Mouse (Mus musculus) liver, postnatal 0 days (tissue): ENCODE data around the gene Hoxa5. TPM values are rescaled to one million over a fixed set of nuclear protein-coding genes. Genes with fewer than 3 reads are reported as not detected.
A peak's percentile ranks its signal among the peaks of the same experiment; 100 is the strongest.

Experiments
- ATAC-seq: fragments of 200-750 bp; cut with Nextera tagmentation; 2 replicates; pipeline ENCODE4 v1.8.0; 2017; ENCODE audit warnings: mild to moderate bottlenecking, moderate library complexity
- DNase-seq: peaks from one replicate; pipeline ENCODE4 v3.0.0-alpha.2; 2016
- H3K27ac ChIP-seq: fragments of 300-500 bp; sonication (generic); 2 replicates; pipeline ENCODE4 v1.5.1; 2014; ENCODE audit warnings: antibody characterized with exemption, moderate library complexity, mild to moderate bottlenecking, low read depth
- H3K27me3 ChIP-seq: fragments of 300-500 bp; sonication (generic); 2 replicates; pipeline ENCODE4 v1.6.1; 2014; ENCODE audit warnings: low read length, control low read depth, mixed read lengths; ENCODE audit not compliant: insufficient read depth
- H3K36me3 ChIP-seq: fragments of 300-500 bp; sonication (generic); replicated peaks from 2 replicates; pipeline ENCODE4 v1.6.1; 2014; ENCODE audit warnings: mild to moderate bottlenecking, control low read depth, low read length, moderate library complexity, mixed read lengths; ENCODE audit not compliant: insufficient read depth
- H3K4me1 ChIP-seq: fragments of 300-500 bp; sonication (generic); 2 replicates; pipeline ENCODE4 v1.6.1; 2014; ENCODE audit warnings: antibody characterized with exemption, mild to moderate bottlenecking, control low read depth; ENCODE audit not compliant: insufficient read depth
- H3K4me2 ChIP-seq: fragments of 300-500 bp; sonication (generic); 2 replicates; pipeline ENCODE4 v1.6.1; 2014; ENCODE audit warnings: low read depth, mild to moderate bottlenecking, low read length, moderate library complexity, mixed read lengths
- H3K4me3 ChIP-seq: fragments of 300-500 bp; sonication (generic); 2 replicates; pipeline ENCODE4 v1.5.1; 2014; ENCODE audit warnings: low read depth, low read length
- H3K9ac ChIP-seq: fragments of 300-500 bp; sonication (generic); replicated peaks from 2 replicates; pipeline ENCODE4 v1.6.1; 2014; ENCODE audit warnings: mild to moderate bottlenecking, moderate library complexity
- H3K9me3 ChIP-seq: fragments of 300-500 bp; sonication (generic); 2 replicates; pipeline ENCODE4 v1.6.1; 2016; ENCODE audit warnings: mild to moderate bottlenecking, control low read depth, low read length, mixed read lengths
- CTCF ChIP-seq: sonication (generic); IDR thresholded peaks from 2 replicates; pipeline ENCODE4 v1.5.1; 2016; ENCODE audit warnings: antibody characterized with exemption, low read depth
- EP300 ChIP-seq: IDR thresholded peaks from 2 replicates; pipeline ENCODE4 v1.6.1; 2016; ENCODE audit warnings: antibody characterized with exemption, low read depth, mild to moderate bottlenecking
- WGBS: fragments of 180-500 bp; shearing (Covaris S2); extraction: QIAGEN DNeasy Blood & Tissue Kit; methylation state at CpG from one replicate; pipeline ENCODE4 v1.1.7; 2014; ENCODE audit not compliant: insufficient replicate concordance; 5-methylcytosine and 5-hydroxymethylcytosine counted together
- polyA plus RNA-seq: library from polyadenylated mRNA; unstranded; fragments of >200 nt; fragmentation: Nextera tagmentation; extraction: Ambion mirVana; gene quantifications from 2 replicates; pipeline ENCODE4 v1.2.1, GENCODE M21; 2015

The Hoxa5 gene
- polyA plus RNA-seq, 1 experiment from 2014 or later, result 0.58 TPM

GRCm38 (mm10) chr6:52208868-52209684 is 4.7 kb upstream of the Hoxa5 start:
- DNase-seq, result peak; percentile 13
- no peak overlapping the region for H3K27ac ChIP-seq
- H3K4me3 ChIP-seq, result peak overlapping the region; percentile 29
- H3K4me1 ChIP-seq, result peaks cover 6% of the 10 kb centered on the region
- no peak for ATAC-seq
- H3K27me3 ChIP-seq, result peaks cover 97% of the 10 kb centered on the region
- TF ChIP-seq EP300, result no peak
- no peak for TF ChIP-seq CTCF
- no peaks in the 10 kb centered on the region for H3K9me3 ChIP-seq
- no peak overlapping the region for H3K9ac ChIP-seq
- no peaks in the 10 kb centered on the region for H3K36me3 ChIP-seq
- WGBS, result 14% methylated on average over 18 of the region's 18 CpGs
- H3K4me2 ChIP-seq, result peak overlapping the region; percentile 52

- no peak for TF ChIP-seq CTCF
- no peak for TF ChIP-seq EP300
- peak within 1 kb of the TSS; percentile 52 for H3K4me2 ChIP-seq
- H3K9me3 ChIP-seq, result no peaks in the 10 kb centered on the region
- peaks cover 6% of the 10 kb centered on the region for H3K4me1 ChIP-seq
- ATAC-seq (no peak), DNase-seq (peak; percentile 39)
- H3K9ac ChIP-seq, result no peak within 1 kb of the TSS
- 11% methylated on average over 47 of the region's 47 CpGs for WGBS
- H3K27me3 ChIP-seq, result peaks cover 97% of the 10 kb centered on the region
- H3K27ac ChIP-seq, result no peak within 1 kb of the TSS
- H3K36me3 ChIP-seq, result no peaks in the 10 kb centered on the region
- H3K4me3 ChIP-seq, result peak within 1 kb of the TSS; percentile 29
Measured at GRCm38 (mm10) chr6:52208072-52208867, 3.9 kb upstream of the Hoxa5 start, which contains the start of gene Hoxa6. Gene Hoxa6, minus strand, starts transcription at chr6:52208722.

GRCm38 (mm10) chr6:52207684-52207976 is 3.2 kb upstream of the Hoxa5 start:
- Histone ChIP-seq H3K27me3 (peaks cover 97% of the 10 kb centered on the region), H3K4me2 (no peak overlapping the region), H3K9me3 (no peaks in the 10 kb centered on the region), H3K27ac (no peak overlapping the region), H3K4me3 (no peak overlapping the region), H3K9ac (no peak overlapping the region), H3K36me3 (no peaks in the 10 kb centered on the region), H3K4me1 (peaks cover 6% of the 10 kb centered on the region)
- DNase-seq (no peak), ATAC-seq (no peak)
- no peak for TF ChIP-seq CTCF
- no peak for TF ChIP-seq EP300

GRCm38 (mm10) chr6:52206882-52207683 is 2.7 kb upstream of the Hoxa5 start:
- TF ChIP-seq CTCF, result no peak
- TF ChIP-seq EP300, result no peak
- ATAC-seq, result no peak
- H3K4me2 ChIP-seq, result no peak overlapping the region

GRCm38 (mm10) chr6:52205638-52206621 is 1.5 kb upstream of the Hoxa5 start:
- Histone ChIP-seq H3K9ac (no peak overlapping the region), H3K36me3 (no peaks in the 10 kb centered on the region), H3K27ac (no peak overlapping the region), H3K27me3 (peaks cover 93% of the 10 kb centered on the region), H3K4me3 (no peak overlapping the region), H3K4me2 (no peak overlapping the region), H3K9me3 (no peaks in the 10 kb centered on the region), H3K4me1 (peaks cover 6% of the 10 kb centered on the region; the same call in 1 of the 2 replicates)
- no peak for ATAC-seq
- TF ChIP-seq CTCF, result no peak
- TF ChIP-seq EP300, result no peak
- no peak for DNase-seq
- WGBS, result 52% methylated on average over 55 of the region's 55 CpGs

More at GRCm38 (mm10) chr6:52206882-52207683, 2.7 kb upstream of the Hoxa5 start:
- WGBS, result 35% methylated on average over 4 of the region's 4 CpGs
- Histone ChIP-seq H3K9ac (no peak overlapping the region), H3K36me3 (no peaks in the 10 kb centered on the region), H3K4me3 (no peak overlapping the region), H3K27ac (no peak overlapping the region), H3K27me3 (peaks cover 95% of the 10 kb centered on the region), H3K4me1 (peaks cover 6% of the 10 kb centered on the region; the same call in 1 of the 2 replicates), H3K9me3 (no peaks in the 10 kb centered on the region)
- no peak for DNase-seq
